Mouse (Mus musculus) embryonic facial prominence, embryonic 10.5 days (tissue): ENCODE results near the gene Alkbh8. TPM values are rescaled to one million over a fixed set of nuclear protein-coding genes. Genes with fewer than 3 reads are reported as not detected.
"Not testable (repeated sequence)": the region's sequence is repeated elsewhere in the genome, so short reads cannot be mapped to it uniquely, and the experiment has no call there.

Source experiments
- DNase-seq: peaks from one replicate; pipeline ENCODE4 v3.0.0-alpha.2; 2017; ENCODE audit warnings: low spot score
- H3K27ac ChIP-seq: fragments of 300-500 bp; sonication (generic); replicated peaks from 2 replicates; pipeline ENCODE4 v1.5.1; 2016; ENCODE audit warnings: mild to moderate bottlenecking
- H3K27me3 ChIP-seq: fragments of 300-500 bp; sonication (generic); replicated peaks from 2 replicates; pipeline ENCODE4 v1.6.1; 2016; ENCODE audit warnings: low read depth, mild to moderate bottlenecking; ENCODE audit not compliant: poor library complexity, severe bottlenecking
- H3K36me3 ChIP-seq: fragments of 300-500 bp; sonication (generic); replicated peaks from 2 replicates; pipeline ENCODE4 v1.6.1; 2016; ENCODE audit warnings: mild to moderate bottlenecking, moderate library complexity
- H3K4me1 ChIP-seq: fragments of 300-500 bp; sonication (generic); 2 replicates; pipeline ENCODE4 v1.6.1; 2016
- H3K4me3 ChIP-seq: fragments of 300-500 bp; sonication (generic); 2 replicates; pipeline ENCODE4 v1.5.1; 2016; ENCODE audit warnings: mild to moderate bottlenecking, moderate library complexity
- H3K9me3 ChIP-seq: fragments of 300-500 bp; sonication (generic); 2 replicates; pipeline ENCODE4 v1.6.1; 2016; ENCODE audit warnings: mild to moderate bottlenecking
- WGBS: fragments of 180-500 bp; shearing (Covaris S2); methylation state at CpG from one replicate; pipeline ENCODE4 v1.1.7; 2016; 5-methylcytosine and 5-hydroxymethylcytosine counted together
- polyA plus RNA-seq: library from polyadenylated mRNA; unstranded; fragments of >200 nt; fragmentation: Nextera tagmentation; extraction: Ambion mirVana; gene quantifications from 2 replicates; pipeline ENCODE4 v1.2.1, GENCODE M21; 2016

Alkbh8 gene
- polyA plus RNA-seq, result 33.4 and 34.7 TPM in 2 replicates

- Histone ChIP-seq H3K36me3 (peaks cover 17% of the 10 kb centered on the region), H3K4me3 (peak within 1 kb of the TSS; percentile 67), H3K27ac (peak within 1 kb of the TSS; percentile 87), H3K4me1 (peaks cover 9% of the 10 kb centered on the region; the same call in 1 of the 2 replicates), H3K27me3 (no peaks in the 10 kb centered on the region), H3K9me3 (no peaks in the 10 kb centered on the region)
- WGBS, result 3% methylated on average over 20 of the region's 20 CpGs
- DNase-seq, result peak; percentile 82
Observed at GRCm38 (mm10) chr9:3334962-3335767, at the start of gene Alkbh8. TSS of gene Alkbh8 (plus strand) at chr9:3335140.

- Histone ChIP-seq H3K4me1 (no peaks in the 10 kb centered on the region), H3K27me3 (no peaks in the 10 kb centered on the region), H3K27ac (no peak overlapping the region), H3K4me3 (no peak overlapping the region), H3K36me3 (no peaks in the 10 kb centered on the region), H3K9me3 (peaks cover 22% of the 10 kb centered on the region)
- no peak for DNase-seq
Observed at GRCm38 (mm10) chr9:3309292-3309836, 25.6 kb upstream of the Alkbh8 start.

- 82% methylated on average over 2 of the region's 2 CpGs for WGBS
- H3K4me3 ChIP-seq, result no peak overlapping the region
Observed at GRCm38 (mm10) chr9:3310016-3310415, 24.9 kb upstream of the Alkbh8 start.

GRCm38 (mm10) chr9:3327342-3328053, 7.4 kb upstream of the Alkbh8 start:
- not testable (repeated sequence) for DNase-seq, H3K36me3 ChIP-seq, H3K4me3 ChIP-seq, H3K4me1 ChIP-seq, H3K9me3 ChIP-seq, H3K27me3 ChIP-seq, H3K27ac ChIP-seq
- 68% methylated on average over 9 of the region's 9 CpGs for WGBS

More at GRCm38 (mm10) chr9:3310016-3310415, 24.9 kb upstream of the Alkbh8 start:
- H3K4me1 ChIP-seq, result no peaks in the 10 kb centered on the region
- no peak overlapping the region for H3K27ac ChIP-seq
- H3K36me3 ChIP-seq, result no peaks in the 10 kb centered on the region
- H3K9me3 ChIP-seq, result peaks cover 22% of the 10 kb centered on the region
- H3K27me3 ChIP-seq, result no peaks in the 10 kb centered on the region
- no peak for DNase-seq

- Histone ChIP-seq H3K4me1 (no peaks in the 10 kb centered on the region), H3K36me3 (no peaks in the 10 kb centered on the region), H3K27ac (no peak overlapping the region), H3K9me3 (no peaks in the 10 kb centered on the region), H3K4me3 (no peak overlapping the region), H3K27me3 (no peaks in the 10 kb centered on the region)
- DNase-seq, result no peak
- 82% methylated on average over 3 of the region's 3 CpGs for WGBS
Observed at GRCm38 (mm10) chr9:3328054-3328595, 6.8 kb upstream of the Alkbh8 start.

GRCm38 (mm10) chr9:3330319-3330718, 4.6 kb upstream of the Alkbh8 start:
- Histone ChIP-seq H3K4me3 (no peak overlapping the region), H3K27ac (no peak overlapping the region), H3K27me3 (no peaks in the 10 kb centered on the region), H3K36me3 (no peaks in the 10 kb centered on the region), H3K9me3 (no peaks in the 10 kb centered on the region), H3K4me1 (peaks cover 4% of the 10 kb centered on the region; the same call in 1 of the 2 replicates)
- DNase-seq, result no peak

- H3K27ac ChIP-seq, result no peak overlapping the region
- H3K27me3 ChIP-seq, result no peaks in the 10 kb centered on the region
- peaks cover 4% of the 10 kb centered on the region; the same call in 1 of the 2 replicates for H3K4me1 ChIP-seq
- no peaks in the 10 kb centered on the region for H3K36me3 ChIP-seq
- no peak overlapping the region for H3K4me3 ChIP-seq
- H3K9me3 ChIP-seq, result no peaks in the 10 kb centered on the region
- no peak for DNase-seq
- WGBS, result 83% methylated on average over 3 of the region's 3 CpGs
Observed at GRCm38 (mm10) chr9:3330737-3331384, 4.1 kb upstream of the Alkbh8 start.

GRCm38 (mm10) chr9:3336661-3337060, 1.7 kb downstream of the Alkbh8 start:
- Histone ChIP-seq H3K4me3 (peak overlapping the region; percentile 67; the same call in 1 of the 2 replicates), H3K27ac (no peak overlapping the region), H3K27me3 (no peaks in the 10 kb centered on the region), H3K36me3 (peaks cover 31% of the 10 kb centered on the region), H3K4me1 (peaks cover 9% of the 10 kb centered on the region; the same call in 1 of the 2 replicates), H3K9me3 (no peaks in the 10 kb centered on the region)
- WGBS, result 88% methylated on average over 3 of the region's 3 CpGs
- no peak for DNase-seq

- Histone ChIP-seq H3K4me1 (no peaks in the 10 kb centered on the region), H3K36me3 (peaks cover 80% of the 10 kb centered on the region), H3K27ac (no peak overlapping the region), H3K27me3 (no peaks in the 10 kb centered on the region), H3K9me3 (no peaks in the 10 kb centered on the region), H3K4me3 (no peak overlapping the region)
- no peak for DNase-seq
Observed at GRCm38 (mm10) chr9:3345136-3345535, 10.2 kb downstream of the Alkbh8 start.

GRCm38 (mm10) chr9:3345967-3346366, 11.0 kb downstream of the Alkbh8 start:
- Histone ChIP-seq H3K36me3 (peaks cover 80% of the 10 kb centered on the region), H3K27ac (no peak overlapping the region), H3K27me3 (no peaks in the 10 kb centered on the region), H3K4me3 (no peak overlapping the region), H3K9me3 (no peaks in the 10 kb centered on the region), H3K4me1 (no peaks in the 10 kb centered on the region)
- no peak for DNase-seq
- WGBS, result 83% methylated on average over 1 of the region's 1 CpGs

- no peak overlapping the region for H3K4me3 ChIP-seq
- no peaks in the 10 kb centered on the region for H3K9me3 ChIP-seq
- DNase-seq, result no peak
- H3K27me3 ChIP-seq, result no peaks in the 10 kb centered on the region
- no peaks in the 10 kb centered on the region for H3K4me1 ChIP-seq
- no peak overlapping the region for H3K27ac ChIP-seq
- WGBS, result 73% methylated on average over 1 of the region's 1 CpGs
- peaks cover 73% of the 10 kb centered on the region for H3K36me3 ChIP-seq
Observed at GRCm38 (mm10) chr9:3350056-3350455, 15.1 kb downstream of the Alkbh8 start.

GRCm38 (mm10) chr9:3376323-3376722, 41.4 kb downstream of the Alkbh8 start:
- WGBS, result 43% methylated on average over 1 of the region's 1 CpGs
- DNase-seq, H3K27ac ChIP-seq, H3K27me3 ChIP-seq, H3K4me1 ChIP-seq, H3K4me3 ChIP-seq, H3K9me3 ChIP-seq: not testable (repeated sequence)
- H3K36me3 ChIP-seq, result peaks cover 38% of the 10 kb centered on the region
